Mouse (Mus musculus) left cerebral cortex, postnatal 36 days (tissue): ENCODE data around the gene Kif5c. TPM values are rescaled to one million over a fixed set of nuclear protein-coding genes. Genes with fewer than 3 reads are reported as not detected.
A peak's percentile ranks its signal among the peaks of the same experiment; 100 is the strongest.

ENCODE experiments used
- DNase-seq, 2 experiments: peaks; one replicate each; pipeline ENCODE4 v3.0.0; 2021 to 2022; ENCODE audit warnings: low spot score in 2 of 2, mixed read lengths in 1 of 2
- intact Hi-C: fragments of 180-260 bp; cut with DNase I; formaldehyde crosslinking; loops from one replicate; pipeline ENCODE4 v1.15.1; 2025
- total RNA-seq, 2 experiments: library from RNA; stranded (reverse); gene quantifications; 2 replicates each; pipeline ENCODE4 v1.2.3; 2021

Kif5c gene
- total RNA-seq, 2 experiments from 2014 or later: 591 to 630 TPM

DNA sequence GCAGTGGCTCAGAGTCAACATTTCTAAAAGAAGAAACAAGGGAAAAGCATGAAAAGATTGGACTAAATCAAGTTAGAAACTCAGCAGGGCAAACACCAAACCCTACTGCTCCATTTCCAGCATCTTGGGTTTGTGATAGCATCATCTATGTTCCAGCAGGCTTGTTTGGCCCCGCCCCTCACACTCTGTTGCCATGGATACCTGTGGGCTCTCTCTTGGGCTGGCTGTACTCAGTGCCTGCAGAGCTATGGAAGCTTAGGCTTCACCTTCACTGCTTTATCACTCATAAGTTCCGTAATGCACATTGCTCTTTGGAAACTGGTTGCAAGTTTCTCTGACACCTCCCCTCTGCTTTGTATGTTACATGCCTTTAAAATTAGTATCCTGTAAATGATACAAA is 136.0 kb downstream of the Kif5c start:
- no peak for DNase-seq
- intact Hi-C loops: no loop called here

GRCm38 (mm10) chr2:49757616-49758015 is 138.5 kb downstream of the Kif5c start:
- intact Hi-C loops: no loop called here
- DNase-seq: no peak

- no peak for DNase-seq
- intact Hi-C loops: loop anchor here (10.0 kb wide), 1 partner anchor 300 kb away; the partner anchor contains the start of gene Lypd6
Observed at GRCm38 (mm10) chr2:49764331-49764946, 145.3 kb downstream of the Kif5c start.

GRCm38 (mm10) chr2:49768916-49769315 is 149.8 kb downstream of the Kif5c start:
- no peak for DNase-seq
- intact Hi-C loops: loop anchor here (10.0 kb wide), 1 partner anchor 296 kb away; the partner anchor contains the start of gene Lypd6

- intact Hi-C loops: no loop called here
- DNase-seq: no peak
Observed at GRCm38 (mm10) chr2:49770440-49770839, 151.3 kb downstream of the Kif5c start.

GRCm38 (mm10) chr2:49771172-49771571 is 152.1 kb downstream of the Kif5c start:
- intact Hi-C loops: no loop called here
- no peak for DNase-seq

DNA sequence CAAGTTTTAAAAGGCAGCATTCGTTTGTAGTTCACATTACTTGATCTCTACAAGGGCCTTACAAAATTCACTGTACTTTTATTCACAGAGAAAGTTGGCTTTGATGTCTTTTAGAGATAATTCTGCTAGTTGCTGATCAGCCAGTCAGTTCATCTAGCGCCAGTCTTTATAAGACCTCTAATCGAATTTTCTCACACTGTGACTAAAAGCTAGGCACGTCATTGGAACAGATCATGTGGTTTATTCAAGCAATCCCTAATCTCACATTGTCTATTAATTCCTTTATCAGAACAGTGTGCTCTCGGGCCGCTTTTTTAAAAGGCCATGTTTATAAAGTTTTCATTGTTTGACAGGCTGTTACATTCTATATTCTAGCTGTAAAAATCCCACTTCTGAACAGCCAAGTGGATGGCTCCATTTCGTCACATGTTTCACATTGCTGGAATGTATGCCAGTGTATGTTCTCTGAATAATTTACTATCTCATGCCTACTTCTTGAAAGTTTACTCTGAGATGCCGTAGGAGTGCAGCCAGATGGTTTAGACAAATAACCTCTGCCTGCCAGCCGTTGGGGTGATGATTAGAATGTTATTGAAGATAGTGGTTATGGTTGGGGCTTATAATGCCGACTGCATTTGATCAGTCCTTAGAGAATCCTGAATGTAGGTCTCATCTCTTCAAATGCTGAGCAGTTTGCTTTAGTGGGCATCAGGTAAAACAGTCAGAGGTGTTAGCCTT is 154.3 kb downstream of the Kif5c start:
- intact Hi-C loops: no loop called here

GRCm38 (mm10) chr2:49774180-49774579 is 155.1 kb downstream of the Kif5c start:
- intact Hi-C loops: no loop called here
- no peak for DNase-seq

More for the DNA sequence above, 154.3 kb downstream of the Kif5c start:
- no peak for DNase-seq

DNA sequence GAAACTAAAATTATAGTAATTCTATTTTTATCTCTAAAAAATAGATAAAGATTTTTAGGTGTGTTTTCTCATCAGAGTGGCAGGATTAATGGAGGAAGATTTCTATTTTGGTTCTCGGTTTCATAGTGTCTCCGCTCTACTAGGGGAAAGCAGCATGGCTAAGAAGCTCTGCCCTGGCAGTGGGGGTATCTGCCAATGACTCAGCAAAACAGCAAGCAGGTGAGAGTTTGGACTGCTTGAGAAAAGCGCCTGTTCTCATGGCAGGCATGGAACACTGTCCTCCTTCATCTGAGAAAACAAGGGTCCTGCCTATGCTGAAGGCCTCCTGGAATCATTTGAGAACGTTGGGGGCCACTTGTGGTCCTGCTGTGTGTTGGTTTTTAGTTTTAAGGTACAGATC is 156.1 kb downstream of the Kif5c start:
- DNase-seq: no peak
- intact Hi-C loops: no loop called here

- intact Hi-C loops: no loop called here
- DNase-seq: no peak
Observed at GRCm38 (mm10) chr2:49775735-49776134, 156.6 kb downstream of the Kif5c start.

DNA sequence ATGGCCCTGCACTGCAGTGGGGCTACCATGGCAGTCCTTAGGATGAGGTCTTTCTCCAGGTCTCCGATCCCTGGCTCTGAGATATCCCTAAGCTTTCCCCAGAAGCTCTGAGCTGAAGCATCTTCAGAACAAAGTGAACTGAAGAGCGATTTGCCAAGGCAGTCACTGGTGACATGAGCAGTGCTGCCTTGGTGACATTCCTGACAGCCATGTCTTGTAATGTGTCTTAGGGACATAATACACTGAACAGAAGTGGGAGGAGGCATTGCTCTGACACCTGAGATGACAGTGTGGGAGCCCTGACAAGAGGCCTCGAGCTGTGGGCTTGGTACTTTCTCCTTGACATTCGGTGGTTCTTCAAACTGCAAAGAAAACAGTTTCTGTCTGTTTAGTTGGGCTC is 157.3 kb downstream of the Kif5c start:
- DNase-seq: no peak
- intact Hi-C loops: no loop called here

DNA sequence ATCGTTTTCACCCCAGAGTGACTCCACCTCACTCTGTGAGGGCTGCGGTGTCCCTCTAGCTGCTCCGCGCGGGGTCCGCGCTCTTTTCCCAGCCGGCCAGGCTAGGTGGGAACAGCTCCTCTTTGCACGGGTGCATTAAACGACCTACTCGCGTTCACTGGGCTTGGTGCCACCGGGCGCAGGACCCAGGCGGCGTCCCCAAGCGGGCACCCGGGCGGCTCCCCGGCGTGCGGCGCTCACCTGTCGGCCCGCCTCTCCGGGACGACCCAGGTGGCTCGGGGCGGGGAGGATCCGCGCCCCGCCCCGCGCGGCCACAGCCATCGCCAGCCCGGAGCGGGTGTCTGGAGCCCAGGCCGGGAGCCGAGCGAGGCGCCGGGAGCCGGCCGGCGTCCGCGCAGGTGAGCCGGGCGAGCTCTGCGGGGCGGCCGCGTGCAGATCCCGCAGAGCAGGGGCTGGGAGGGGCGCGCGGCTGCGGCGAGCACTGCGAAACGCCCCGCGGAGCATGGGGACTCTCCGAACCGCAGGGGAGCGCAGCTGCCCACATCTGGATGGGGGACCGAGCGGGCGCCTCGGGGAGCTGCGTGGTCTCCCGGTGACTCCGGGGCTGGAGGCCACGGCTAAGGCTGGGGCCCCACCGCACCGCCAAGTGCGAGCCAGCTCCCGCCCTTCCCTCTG is 168.4 kb downstream of the Kif5c start, which contains the start of gene Lypd6b:
TSS of gene Lypd6b (plus strand) at position 313 of the 675 bp plus-strand sequence.
- intact Hi-C loops: no loop called here
- DNase-seq: peak in 1 of 2 experiments; percentile 27

DNA sequence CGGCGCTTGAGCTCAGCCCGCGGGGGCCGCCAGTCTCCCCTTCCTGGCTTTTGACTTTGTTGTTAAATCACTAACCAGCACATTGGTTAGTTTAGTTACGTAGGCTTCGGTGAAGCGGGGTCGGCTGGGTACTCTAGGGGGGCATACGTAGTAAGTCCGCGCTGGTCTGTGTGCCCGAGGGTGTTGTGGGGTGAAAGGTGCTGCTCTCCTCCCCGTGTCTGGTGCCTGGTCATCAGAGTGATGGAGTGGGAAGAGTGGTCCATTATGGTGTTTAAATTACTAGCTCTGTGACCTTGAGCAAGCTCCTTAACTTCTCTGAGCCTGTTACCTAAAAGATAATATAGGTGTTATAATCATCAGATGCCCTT is 168.9 kb downstream of the Kif5c start:
- intact Hi-C loops: no loop called here
- DNase-seq: no peak

DNA sequence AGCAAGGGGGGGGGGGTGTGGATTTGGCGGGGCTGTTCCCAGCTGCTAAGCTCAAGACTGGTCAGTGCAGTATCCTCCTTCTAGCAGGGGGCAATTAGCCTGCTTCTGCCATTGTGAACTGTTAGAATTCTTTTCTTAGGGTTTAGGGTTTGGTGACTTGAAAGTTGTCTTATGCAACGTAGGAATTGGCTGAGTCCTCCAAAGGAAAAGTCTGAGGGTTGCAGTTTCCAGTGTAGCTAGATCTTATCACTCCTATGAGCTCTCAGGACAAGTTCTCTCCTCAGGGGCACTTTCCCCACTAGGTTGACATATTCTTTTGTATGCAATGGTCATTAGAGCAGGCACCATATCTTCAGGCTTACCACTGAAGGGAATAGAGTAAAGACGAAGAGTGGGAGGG is 169.5 kb downstream of the Kif5c start:
- DNase-seq: no peak
- intact Hi-C loops: no loop called here

GRCm38 (mm10) chr2:49789078-49789477 is 170.0 kb downstream of the Kif5c start:
- DNase-seq: no peak
- intact Hi-C loops: no loop called here

DNA sequence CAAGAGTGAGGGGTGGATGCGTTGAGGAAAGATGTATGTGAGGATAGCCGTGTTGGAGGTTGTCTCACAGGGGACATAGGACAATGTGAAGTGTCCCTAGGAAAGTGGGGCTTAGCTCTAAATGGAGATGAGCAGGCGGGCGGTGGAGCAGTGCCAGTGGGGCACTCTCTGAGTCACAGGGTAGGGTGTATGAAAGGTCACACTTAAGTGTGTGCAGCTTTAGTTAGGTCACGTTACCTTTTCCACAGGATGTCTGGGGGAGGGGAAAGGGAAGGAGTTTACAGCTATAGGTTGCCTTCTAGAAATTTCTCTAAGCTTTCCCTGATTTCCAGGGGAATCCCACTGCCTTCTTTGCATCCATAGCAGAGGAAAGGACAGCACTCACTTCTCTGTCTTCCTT is 170.4 kb downstream of the Kif5c start:
- intact Hi-C loops: no loop called here
- DNase-seq: no peak

GRCm38 (mm10) chr2:49797444-49798143 is 178.5 kb downstream of the Kif5c start:
- no peak for DNase-seq
- intact Hi-C loops: no loop called here

DNA sequence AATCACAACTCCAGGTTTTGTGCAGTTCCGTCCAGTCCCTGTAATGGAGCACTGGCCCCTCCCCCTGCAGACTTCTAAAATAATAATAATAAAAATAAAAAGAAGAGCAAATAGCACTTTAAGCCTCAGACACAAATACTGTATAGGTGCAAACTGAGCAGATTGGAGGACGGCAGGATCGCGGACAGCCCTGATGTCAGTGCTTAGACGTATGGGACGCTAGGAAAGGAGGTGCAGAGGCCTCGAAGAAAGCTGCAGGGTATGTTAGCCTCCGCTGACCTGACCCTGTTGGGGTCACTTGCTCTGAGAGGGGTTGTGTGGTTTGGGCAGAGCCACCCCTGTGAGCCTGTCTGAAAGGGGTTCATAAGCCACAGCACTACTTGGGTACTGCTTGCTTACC is 185.3 kb downstream of the Kif5c start:
- intact Hi-C loops: no loop called here
- no peak for DNase-seq

DNA sequence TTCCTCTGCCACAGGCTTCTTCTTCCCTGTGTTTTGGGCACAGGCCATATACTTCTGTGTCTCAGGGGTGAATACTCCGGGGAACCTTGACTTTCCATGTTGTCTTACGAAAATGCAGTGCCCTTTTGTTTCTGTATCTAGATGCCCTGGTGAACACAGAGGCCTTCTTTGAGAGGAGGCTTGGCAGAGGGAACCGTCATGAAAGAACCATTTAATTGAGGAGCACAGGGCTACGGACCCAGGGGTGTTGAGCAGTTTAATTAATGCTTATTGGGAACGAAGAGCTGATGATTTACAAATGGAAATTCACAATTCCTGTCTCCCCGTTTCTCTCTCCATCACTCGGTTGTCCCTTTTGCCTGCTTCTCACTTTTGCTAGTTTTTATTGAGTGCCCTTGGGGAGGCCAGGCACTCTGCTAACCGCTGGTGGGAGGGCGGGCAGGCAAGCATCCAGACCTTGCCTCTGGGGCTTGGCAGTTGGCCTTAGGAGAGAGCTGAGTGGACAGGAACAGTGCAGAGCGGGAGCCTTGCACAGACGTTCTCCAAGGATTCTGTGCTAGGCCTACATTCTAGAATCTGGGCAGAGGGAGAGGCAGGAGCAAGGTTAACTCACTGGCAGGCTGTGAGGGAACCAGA is 186.8 kb downstream of the Kif5c start:
- intact Hi-C loops: no loop called here
- DNase-seq: no peak

DNA sequence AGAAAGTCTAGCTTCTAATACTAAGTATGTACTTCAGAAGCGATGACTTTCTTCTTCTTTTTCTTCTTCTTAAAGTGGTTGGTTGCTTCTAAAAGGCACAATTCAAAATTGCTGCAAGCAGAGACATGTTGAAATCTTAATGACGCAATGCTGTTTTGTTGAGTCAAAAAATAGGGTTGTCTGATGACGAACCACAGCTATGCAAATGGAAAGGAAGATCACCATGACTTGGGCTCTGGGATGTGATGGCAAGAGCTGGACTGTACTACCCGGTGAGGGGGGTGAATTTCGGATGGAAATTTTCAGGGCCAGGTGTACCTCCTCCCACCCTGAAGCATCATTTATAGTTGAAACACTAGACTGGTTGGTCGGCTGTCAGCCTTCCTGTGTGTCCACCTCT is 190.4 kb downstream of the Kif5c start:
- no peak for DNase-seq

More for the DNA sequence above, 190.4 kb downstream of the Kif5c start:
- intact Hi-C loops: no loop called here
